Mouse (Mus musculus) right cerebral cortex, postnatal 10 days (tissue): ENCODE data around the gene Senp3.
"Not testable (repeated sequence)": the region's sequence is repeated elsewhere in the genome, so short reads cannot be mapped to it uniquely, and the experiment has no call there.

Experiments
- DNase-seq, 2 experiments: peaks; one replicate each; pipeline ENCODE4 v3.0.0; 2021; ENCODE audit warnings: low spot score in 2 of 2

Senp3 gene

DNA sequence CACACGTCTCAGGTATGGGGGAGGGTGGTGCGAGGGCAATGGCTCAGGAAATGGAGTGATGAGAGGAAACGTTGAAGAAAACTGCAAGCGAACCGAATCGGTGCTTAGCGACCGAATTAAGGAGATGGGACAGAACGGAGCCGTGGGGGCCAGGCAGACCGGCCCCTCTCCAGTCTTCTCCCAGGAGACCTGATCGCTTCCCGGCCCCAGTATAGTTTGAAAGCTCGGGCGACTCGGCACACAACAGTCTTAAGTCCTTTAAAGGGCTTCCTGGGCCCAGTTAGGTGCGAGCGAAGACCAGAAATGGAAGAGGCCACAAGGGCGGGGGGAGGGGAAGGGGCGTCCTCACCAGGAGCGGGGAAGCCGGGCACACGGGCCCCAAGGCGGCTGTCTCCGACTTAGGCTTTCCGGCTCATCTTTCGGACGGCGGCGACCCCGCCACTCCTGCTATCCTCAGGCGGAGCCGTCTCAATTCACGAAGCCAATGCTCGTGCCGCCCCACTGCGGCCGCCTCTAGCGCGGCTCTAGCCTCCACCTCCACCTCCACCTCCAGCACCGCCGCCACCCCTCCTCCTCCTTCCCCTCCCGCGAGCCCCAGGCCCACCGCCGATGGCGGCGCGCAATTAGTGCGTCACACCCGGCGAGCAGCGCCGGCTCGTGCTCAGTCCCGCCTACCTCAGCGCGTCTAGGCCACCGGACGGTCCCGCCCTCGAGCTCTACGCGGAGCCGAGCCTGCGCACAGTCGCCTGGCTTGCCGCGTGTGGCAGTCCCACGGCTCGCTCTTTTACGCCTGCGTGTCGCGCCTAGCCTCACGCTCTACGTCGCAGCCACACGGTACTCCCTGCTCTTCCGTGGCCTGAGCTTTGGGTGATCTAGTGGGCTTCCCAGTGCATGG is at the start of gene Senp3:
Senp3 (minus strand) TSS at position 771 of the 895 bp plus-strand sequence.
- peak; percentile 99 for DNase-seq

DNA sequence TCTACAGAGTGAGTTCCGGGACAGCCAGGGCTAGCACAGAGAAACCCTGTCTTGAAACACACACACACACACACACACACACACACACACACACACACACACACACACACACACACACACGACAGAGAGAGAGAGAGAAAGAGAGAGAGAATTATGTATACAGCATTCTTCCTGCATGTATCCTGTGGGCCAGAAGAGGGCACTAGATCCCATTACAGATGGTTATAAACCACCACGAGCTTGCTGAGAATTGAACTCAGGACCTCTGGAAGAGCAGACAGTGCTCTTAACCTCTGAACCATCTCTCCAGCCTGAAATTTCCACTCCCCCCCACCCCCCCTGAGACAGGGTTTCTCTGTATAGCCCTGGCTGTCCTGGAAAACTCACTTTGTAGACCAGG is 49.5 kb upstream of the Senp3 start:
- not testable (repeated sequence) for DNase-seq

DNA sequence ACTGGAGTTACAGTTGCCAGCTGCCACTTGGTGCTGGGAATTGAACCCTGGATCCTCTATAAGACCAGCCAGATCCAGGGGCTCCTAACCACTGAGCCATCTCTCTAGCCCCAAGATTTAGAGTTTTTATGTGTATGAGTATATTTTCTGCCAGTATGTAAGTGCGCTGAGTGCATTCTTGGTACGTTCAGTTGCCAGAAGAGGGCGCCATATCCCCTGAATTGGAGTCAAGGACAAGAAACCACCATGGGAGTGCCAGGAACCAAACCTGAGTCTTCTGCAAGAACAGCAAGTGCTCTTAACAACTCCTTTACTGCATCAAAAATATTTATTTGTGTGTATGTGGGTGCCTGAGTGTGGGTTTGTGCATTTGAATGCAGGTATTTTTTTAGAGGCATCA is 47.2 kb upstream of the Senp3 start:
- DNase-seq: no peak

DNA sequence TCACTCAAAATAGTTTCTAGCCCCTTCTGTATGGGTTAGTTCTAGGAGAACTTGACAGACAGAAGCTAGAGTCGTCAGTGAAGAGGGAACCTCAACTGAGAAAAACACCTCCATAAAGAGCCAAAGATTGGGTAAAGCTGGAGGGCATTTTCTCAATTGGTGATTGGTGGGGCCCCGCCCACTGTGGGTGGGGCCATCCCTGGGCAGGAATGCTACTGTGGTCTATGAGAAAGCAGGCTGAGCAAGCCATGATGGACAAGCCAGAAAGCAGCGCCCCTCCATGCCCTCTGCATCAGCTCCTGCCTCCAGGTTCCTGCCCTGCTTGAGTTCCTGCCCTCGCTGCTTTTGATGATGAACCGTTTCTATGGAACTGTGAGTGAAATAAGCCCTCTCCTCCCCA is 44.1 kb upstream of the Senp3 start:
- DNase-seq: no peak

GRCm38 (mm10) chr11:69723074-69723473 is 41.2 kb upstream of the Senp3 start:
- no peak for DNase-seq

- DNase-seq: no peak
Observed at GRCm38 (mm10) chr11:69720852-69721251, 39.0 kb upstream of the Senp3 start.

DNA sequence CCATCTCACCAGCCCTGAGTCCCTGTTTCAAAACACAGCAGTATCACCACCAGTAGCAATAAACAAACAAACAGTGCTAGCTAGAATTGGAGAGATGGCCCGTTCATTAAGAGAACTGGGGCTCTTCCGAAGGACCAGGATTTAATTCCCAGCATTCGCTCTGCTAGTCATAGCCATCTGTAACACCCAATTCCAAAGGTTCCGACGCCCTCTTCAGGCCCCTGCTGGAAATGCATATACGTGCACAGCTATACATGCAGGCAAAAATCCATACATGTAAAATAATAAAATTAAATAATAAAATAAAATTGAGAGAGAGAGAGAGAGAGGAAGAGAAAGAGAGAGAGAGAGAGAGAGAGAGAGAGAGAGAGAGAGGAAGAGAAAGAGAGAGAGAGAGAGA is 37.5 kb upstream of the Senp3 start:
- DNase-seq: no peak

DNA sequence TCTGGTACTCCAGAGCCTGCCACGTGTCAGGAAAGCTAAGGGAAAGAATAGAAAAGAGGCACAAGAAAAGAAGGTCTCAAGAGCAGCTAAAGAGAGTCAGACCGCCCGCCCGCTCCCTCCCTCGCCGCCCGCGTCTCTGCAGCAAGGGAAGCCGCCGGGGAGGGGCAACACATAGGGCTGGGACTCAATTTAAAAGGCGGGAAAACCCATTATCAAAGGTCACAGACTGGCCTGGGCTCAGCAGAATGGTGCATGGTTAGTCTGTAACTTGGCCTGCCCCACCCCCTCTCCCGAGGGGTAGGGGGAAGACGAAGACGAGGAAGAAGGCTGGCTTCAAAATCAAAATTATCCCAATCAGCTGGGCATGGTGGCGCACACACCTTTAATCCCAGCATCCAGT is 36.8 kb upstream of the Senp3 start:
- DNase-seq: no peak

GRCm38 (mm10) chr11:69716953-69717352 is 35.1 kb upstream of the Senp3 start:
- no peak for DNase-seq

- peak in 1 of 2 experiments; percentile 35 for DNase-seq
Observed at GRCm38 (mm10) chr11:69715929-69716328, 34.0 kb upstream of the Senp3 start.

GRCm38 (mm10) chr11:69715482-69715881 is 33.6 kb upstream of the Senp3 start:
- no peak for DNase-seq

GRCm38 (mm10) chr11:69714636-69715329 is 32.9 kb upstream of the Senp3 start:
- no peak for DNase-seq

- no peak for DNase-seq
Observed at GRCm38 (mm10) chr11:69712954-69713672, 31.2 kb upstream of the Senp3 start.

DNA sequence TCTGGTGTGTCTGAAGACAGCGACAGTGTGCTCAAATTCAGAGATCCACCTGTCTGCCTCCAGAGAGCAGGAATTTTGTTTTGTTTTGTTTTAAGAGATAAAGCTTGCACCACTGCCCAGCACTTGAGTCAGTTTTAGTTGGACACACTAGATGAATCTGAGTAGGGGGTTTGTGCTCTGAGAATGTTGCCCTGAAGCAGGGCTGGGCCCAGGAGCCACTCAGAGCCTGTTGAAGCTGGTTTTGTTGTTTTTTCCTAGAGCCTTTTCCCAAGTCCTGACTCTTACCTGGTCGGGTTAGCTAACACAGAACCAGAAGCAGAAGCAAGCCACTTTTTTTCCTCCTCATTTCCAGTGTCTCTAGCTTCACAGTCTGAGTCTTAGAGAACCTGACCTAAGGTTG is 29.2 kb upstream of the Senp3 start:
- DNase-seq: no peak

DNA sequence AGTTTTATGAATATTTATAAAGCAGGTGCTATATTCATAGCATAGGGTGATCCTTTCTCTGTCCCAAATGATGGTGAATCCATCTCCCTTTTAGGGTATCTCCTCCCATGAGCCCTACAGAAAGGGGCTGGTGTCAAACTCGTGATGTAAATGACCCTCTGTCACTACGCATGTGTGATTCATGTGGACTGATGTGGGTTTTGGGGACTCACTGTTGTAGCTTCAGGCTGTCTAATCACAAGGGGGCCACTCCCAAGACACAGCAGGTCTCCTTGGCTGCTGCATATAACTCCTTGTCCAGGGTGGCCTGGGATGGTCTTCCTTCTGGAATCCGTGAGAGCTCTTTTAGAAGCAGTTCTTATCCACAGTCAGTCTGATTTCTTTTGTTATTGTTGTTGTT is 28.6 kb upstream of the Senp3 start:
- DNase-seq: no peak

DNA sequence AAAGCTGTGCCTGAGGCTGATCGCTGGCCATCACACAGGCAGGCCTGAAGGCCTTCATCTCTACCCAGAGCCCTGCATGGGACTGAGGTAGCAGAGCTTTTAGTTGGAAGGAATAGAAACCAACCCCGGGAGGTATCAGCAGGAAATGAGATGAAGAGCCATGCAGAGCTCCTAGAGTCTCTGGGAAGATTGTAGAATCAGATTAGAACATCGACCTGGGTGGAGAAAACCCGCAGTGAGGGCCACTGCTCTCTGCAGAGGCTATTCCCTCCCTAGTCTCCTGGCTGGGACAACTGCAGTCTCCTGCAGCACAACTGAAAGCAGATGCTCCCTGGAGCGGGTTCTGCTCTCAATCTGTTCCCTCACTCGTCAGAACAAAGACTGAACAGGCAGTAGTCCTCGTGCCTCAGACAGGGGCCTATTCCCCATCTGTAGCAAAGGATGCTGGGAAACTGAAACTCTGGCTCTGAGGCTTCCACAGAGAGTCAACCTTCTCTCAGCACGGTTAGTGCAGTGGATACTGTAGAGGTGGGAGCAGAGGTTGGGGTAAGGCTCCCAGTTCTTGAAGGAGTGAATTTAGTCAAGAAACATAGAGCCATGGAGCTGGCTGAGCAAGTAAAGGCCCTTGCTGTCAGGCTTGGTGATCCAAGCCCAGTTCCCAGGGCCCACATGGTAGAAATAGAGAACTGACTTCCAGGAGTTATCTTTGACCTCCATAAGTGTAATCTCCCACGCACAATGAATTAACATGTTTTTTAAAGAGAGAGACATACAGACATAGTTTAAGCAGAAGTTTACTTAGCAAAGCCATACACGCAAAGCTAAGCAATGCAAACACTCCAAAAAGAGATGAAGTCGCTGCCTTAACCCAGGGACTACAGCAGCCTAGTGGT is 27.9 kb upstream of the Senp3 start:
- no peak for DNase-seq

GRCm38 (mm10) chr11:69708614-69709265 is 26.9 kb upstream of the Senp3 start:
- DNase-seq: no peak

GRCm38 (mm10) chr11:69707873-69708381 is 26.0 kb upstream of the Senp3 start:
- no peak for DNase-seq

DNA sequence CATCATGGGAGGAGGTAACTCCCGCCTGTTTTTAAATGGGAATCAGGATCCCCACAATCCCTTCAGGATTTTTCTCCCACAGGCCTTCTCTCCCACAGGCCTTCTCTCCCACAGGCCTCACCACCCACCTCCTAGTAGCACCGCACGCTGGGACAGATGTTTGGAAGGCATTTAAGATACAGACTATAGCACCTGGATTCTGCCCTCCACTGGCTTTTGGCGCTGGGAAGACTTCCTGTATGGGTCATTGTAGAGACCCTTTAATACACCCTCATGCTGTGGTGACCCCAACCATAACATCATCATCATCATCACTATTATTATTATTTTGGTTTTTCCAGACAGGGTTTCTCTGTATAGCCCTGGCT is 25.6 kb upstream of the Senp3 start:
- no peak for DNase-seq

- peak; percentile 54 for DNase-seq
Observed at GRCm38 (mm10) chr11:69706775-69707479, 25.0 kb upstream of the Senp3 start.
